17 mouse cellular contexts compared by ENCODE assay signal in genomic region chr6:54628381-54628780, GRCm38 (mm10). TPM values are rescaled to one million over a fixed set of nuclear protein-coding genes. Genes with fewer than 3 reads are reported as not detected.
"Had no signal": no experiment of that assay in that cellular context is flagged by ENCODE, and none has a peak within 500 bp of the region (broad histone marks: within the 10 kb centered on the region; RNA-seq: fewer than 3 reads in every experiment).

No protein-coding gene starts in this region.

- H3K36me3 ChIP-seq: stomach, embryonic 15.5 days had no signal

- H3K4me1 ChIP-seq: neural tube, embryonic 13.5 days; neural tube, embryonic 15.5 days; stomach, embryonic 15.5 days had no signal

- H3K27ac ChIP-seq: neural tube, embryonic 13.5 days; neural tube, embryonic 15.5 days; stomach, embryonic 15.5 days; stomach, postnatal 0 days had no signal

- H3K27me3 ChIP-seq: neural tube, embryonic 13.5 days; neural tube, embryonic 15.5 days; stomach, embryonic 15.5 days had no signal

- DNase-seq: retina, postnatal 1 day; right cerebral cortex, adult 18-20 months; right cerebral cortex, postnatal 14 days; right cerebral cortex, postnatal 25 days; right cerebral cortex, postnatal 4 days; spleen, adult 18-20 months; thymus, adult 18-20 months; thymus, adult 2 months; thymus, postnatal 14 days; thymus, postnatal 25 days; thymus, postnatal 36 days; thymus, postnatal 4 days had no signal

- H3K4me2 ChIP-seq: neural tube, embryonic 13.5 days; neural tube, embryonic 15.5 days; stomach, embryonic 15.5 days had no signal

- H3K9ac ChIP-seq: neural tube, embryonic 13.5 days; neural tube, embryonic 15.5 days; stomach, embryonic 15.5 days had no signal

- H3K4me3 ChIP-seq: neural tube, embryonic 13.5 days; neural tube, embryonic 15.5 days; stomach, embryonic 15.5 days had no signal

- H3K9me3 ChIP-seq: neural tube, embryonic 13.5 days; neural tube, embryonic 15.5 days; stomach, embryonic 15.5 days had no signal

RNA-seq across cellular contexts. Expression of gene Fkbp14, which starts 31.3 kb away (rescaled TPM):
- total RNA-seq: neutrophil, adult 5-6 weeks had no signal
